Mouse (Mus musculus) neural tube, embryonic 13.5 days (tissue): ENCODE data around the gene Cyb561d2. TPM values are rescaled to one million over a fixed set of nuclear protein-coding genes. Genes with fewer than 3 reads are reported as not detected.

Source experiments
- ATAC-seq: fragments of 200-750 bp; cut with Nextera tagmentation; 2 replicates; pipeline ENCODE4 v1.8.0; 2017; ENCODE audit warnings: low read depth, mild to moderate bottlenecking, moderate TSS enrichment, moderate library complexity
- H3K27ac ChIP-seq: fragments of 300-500 bp; sonication (generic); replicated peaks from 2 replicates; pipeline ENCODE4 v1.5.1; 2015; ENCODE audit warnings: moderate library complexity, mild to moderate bottlenecking, inconsistent platforms
- H3K27me3 ChIP-seq: fragments of 300-500 bp; sonication (generic); 2 replicates; pipeline ENCODE4 v1.6.1; 2015; ENCODE audit warnings: mild to moderate bottlenecking, inconsistent platforms
- H3K36me3 ChIP-seq: fragments of 300-500 bp; sonication (generic); 2 replicates; pipeline ENCODE4 v1.6.1; 2015; ENCODE audit warnings: mild to moderate bottlenecking, inconsistent platforms
- H3K4me1 ChIP-seq: fragments of 300-500 bp; sonication (generic); replicated peaks from 2 replicates; pipeline ENCODE4 v1.6.1; 2015; ENCODE audit warnings: inconsistent platforms
- H3K4me2 ChIP-seq: fragments of 300-500 bp; sonication (generic); 2 replicates; pipeline ENCODE4 v1.6.1; 2015; ENCODE audit warnings: inconsistent platforms, mild to moderate bottlenecking, moderate library complexity
- H3K4me3 ChIP-seq: fragments of 300-500 bp; sonication (generic); 2 replicates; pipeline ENCODE4 v1.5.1; 2015; ENCODE audit warnings: mild to moderate bottlenecking, inconsistent platforms
- H3K9ac ChIP-seq: fragments of 300-500 bp; sonication (generic); 2 replicates; pipeline ENCODE4 v1.6.1; 2015; ENCODE audit warnings: moderate library complexity, mild to moderate bottlenecking, inconsistent platforms
- H3K9me3 ChIP-seq: fragments of 300-500 bp; sonication (generic); 2 replicates; pipeline ENCODE4 v1.6.1; 2016; ENCODE audit warnings: inconsistent platforms
- WGBS: fragments of 180-500 bp; shearing (Covaris S2); methylation state at CpG from one replicate; pipeline ENCODE4 v1.1.7; 2015; 5-methylcytosine and 5-hydroxymethylcytosine counted together
- polyA plus RNA-seq: library from polyadenylated mRNA; unstranded; fragments of >200 nt; fragmentation: Nextera tagmentation; extraction: Ambion mirVana; gene quantifications from 2 replicates; pipeline ENCODE4 v1.2.1, GENCODE M21; 2015

The Cyb561d2 gene
- polyA plus RNA-seq, 1 experiment from 2014 or later: 40.1 TPM

- peaks cover 45% of the 10 kb centered on the region for H3K27me3 ChIP-seq
- peak overlapping the region; percentile 97 for H3K4me2 ChIP-seq
- no peaks in the 10 kb centered on the region for H3K9me3 ChIP-seq
- peaks cover 18% of the 10 kb centered on the region for H3K36me3 ChIP-seq
- ATAC-seq: peak; percentile 80
- H3K4me3 ChIP-seq: peak overlapping the region; percentile 80
- 4% methylated on average over 37 of the region's 37 CpGs for WGBS
- peak overlapping the region; percentile 84 for H3K27ac ChIP-seq
- peak overlapping the region; percentile 81 for H3K9ac ChIP-seq
- peaks cover 54% of the 10 kb centered on the region for H3K4me1 ChIP-seq
Measured at GRCm38 (mm10) chr9:107553541-107554318, 11.7 kb upstream of the Cyb561d2 start.

DNA sequence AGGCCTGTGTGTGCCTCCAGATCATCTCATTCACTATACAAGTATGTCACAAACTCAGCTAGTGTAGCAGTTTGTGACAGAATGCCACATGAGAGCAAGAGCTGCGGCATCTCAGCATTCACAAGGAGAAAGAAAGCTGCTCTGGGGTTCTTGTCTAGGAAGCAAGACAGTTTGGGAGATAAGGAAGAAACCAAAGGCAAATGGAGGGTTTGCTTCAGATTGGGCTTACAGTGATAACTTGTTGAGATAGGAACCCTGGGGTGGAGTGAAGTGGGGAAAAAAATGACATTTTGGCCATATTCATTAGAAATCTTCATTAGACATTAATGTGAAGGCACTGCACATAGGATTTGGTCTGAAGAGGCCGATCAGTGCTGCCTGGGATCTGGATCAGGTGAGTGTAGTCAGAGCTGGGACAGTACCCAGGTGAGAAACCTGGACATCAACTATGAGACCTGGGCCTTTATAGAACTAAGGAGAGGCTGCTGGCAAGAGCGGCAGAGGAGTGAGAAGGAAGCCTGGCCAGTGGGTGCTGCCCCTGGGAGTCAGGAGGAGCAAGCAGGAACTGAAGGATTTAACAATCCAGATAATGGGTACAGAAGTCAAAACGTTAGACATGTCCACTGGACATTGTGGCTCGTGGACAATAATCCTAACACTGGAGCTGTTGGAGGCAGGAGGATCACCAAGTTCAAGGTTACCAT lies 10.8 kb upstream of the Cyb561d2 start:
- Histone ChIP-seq H3K27me3 (peaks cover 53% of the 10 kb centered on the region), H3K4me1 (peaks cover 54% of the 10 kb centered on the region), H3K4me3 (peak overlapping the region; percentile 80), H3K27ac (no peak overlapping the region), H3K9me3 (no peaks in the 10 kb centered on the region), H3K4me2 (peak overlapping the region; percentile 97), H3K9ac (peak overlapping the region; percentile 81; the same call in 1 of the 2 replicates), H3K36me3 (peaks cover 9% of the 10 kb centered on the region)
- whole genome bisulfite sequencing: 75% methylated on average over 5 of the region's 5 CpGs
- ATAC-seq: no peak

GRCm38 (mm10) chr9:107551890-107552355 lies 9.9 kb upstream of the Cyb561d2 start:
- WGBS: 8% methylated on average over 8 of the region's 8 CpGs
- H3K4me2 ChIP-seq: peak overlapping the region; percentile 97
- H3K9me3 ChIP-seq: no peaks in the 10 kb centered on the region
- H3K4me3 ChIP-seq: peak overlapping the region; percentile 36
- peaks cover 56% of the 10 kb centered on the region for H3K27me3 ChIP-seq
- H3K27ac ChIP-seq: 0 out of 2 replicates have a peak overlapping the region, but pooled peaks have one; percentile 28
- peak overlapping the region; percentile 68 for H3K9ac ChIP-seq
- H3K36me3 ChIP-seq: peaks cover under 1% of the 10 kb centered on the region; the same call in 1 of the 2 replicates
- no peak for ATAC-seq
- peaks cover 61% of the 10 kb centered on the region for H3K4me1 ChIP-seq

GRCm38 (mm10) chr9:107551117-107551889 lies 9.3 kb upstream of the Cyb561d2 start, which contains the start of gene Rassf1:
Gene Rassf1, plus strand, starts transcription at chr9:107551555.
- Histone ChIP-seq H3K4me2 (peak within 1 kb of the TSS; percentile 97), H3K9ac (peak within 1 kb of the TSS; percentile 68), H3K27ac (0 out of 2 replicates have a peak within 1 kb of the TSS, but pooled peaks have one; percentile 28), H3K27me3 (peaks cover 56% of the 10 kb centered on the region), H3K9me3 (no peaks in the 10 kb centered on the region), H3K36me3 (no peaks in the 10 kb centered on the region), H3K4me1 (peaks cover 61% of the 10 kb centered on the region), H3K4me3 (peak within 1 kb of the TSS; percentile 36)
- ATAC-seq: no peak
- 1% methylated on average over 63 of the region's 63 CpGs for WGBS

- H3K4me3 ChIP-seq: peak overlapping the region; percentile 36
- 26% methylated on average over 23 of the region's 23 CpGs for WGBS
- ATAC-seq: no peak
- H3K27ac ChIP-seq: no peak overlapping the region
- H3K27me3 ChIP-seq: peaks cover 56% of the 10 kb centered on the region
- H3K9me3 ChIP-seq: no peaks in the 10 kb centered on the region
- peaks cover 61% of the 10 kb centered on the region for H3K4me1 ChIP-seq
- H3K9ac ChIP-seq: no peak overlapping the region
- no peaks in the 10 kb centered on the region for H3K36me3 ChIP-seq
- H3K4me2 ChIP-seq: peak overlapping the region; percentile 97
Measured at GRCm38 (mm10) chr9:107550491-107551116, 8.6 kb upstream of the Cyb561d2 start.

GRCm38 (mm10) chr9:107549297-107550074 lies 7.5 kb upstream of the Cyb561d2 start:
- peaks cover 9% of the 10 kb centered on the region for H3K36me3 ChIP-seq
- H3K4me3 ChIP-seq: no peak overlapping the region
- WGBS: 84% methylated on average over 20 of the region's 20 CpGs
- peaks cover 56% of the 10 kb centered on the region for H3K27me3 ChIP-seq
- H3K27ac ChIP-seq: no peak overlapping the region
- ATAC-seq: no peak
- H3K9me3 ChIP-seq: no peaks in the 10 kb centered on the region
- H3K4me1 ChIP-seq: peaks cover 59% of the 10 kb centered on the region
- no peak overlapping the region for H3K9ac ChIP-seq
- no peak overlapping the region for H3K4me2 ChIP-seq

GRCm38 (mm10) chr9:107548820-107549219 lies 6.8 kb upstream of the Cyb561d2 start:
- Histone ChIP-seq H3K36me3 (peaks cover 15% of the 10 kb centered on the region), H3K4me2 (no peak overlapping the region), H3K4me3 (no peak overlapping the region), H3K27me3 (peaks cover 56% of the 10 kb centered on the region), H3K4me1 (peaks cover 58% of the 10 kb centered on the region), H3K27ac (no peak overlapping the region), H3K9me3 (no peaks in the 10 kb centered on the region), H3K9ac (no peak overlapping the region)
- ATAC-seq: no peak
- WGBS: 89% methylated on average over 10 of the region's 10 CpGs

DNA sequence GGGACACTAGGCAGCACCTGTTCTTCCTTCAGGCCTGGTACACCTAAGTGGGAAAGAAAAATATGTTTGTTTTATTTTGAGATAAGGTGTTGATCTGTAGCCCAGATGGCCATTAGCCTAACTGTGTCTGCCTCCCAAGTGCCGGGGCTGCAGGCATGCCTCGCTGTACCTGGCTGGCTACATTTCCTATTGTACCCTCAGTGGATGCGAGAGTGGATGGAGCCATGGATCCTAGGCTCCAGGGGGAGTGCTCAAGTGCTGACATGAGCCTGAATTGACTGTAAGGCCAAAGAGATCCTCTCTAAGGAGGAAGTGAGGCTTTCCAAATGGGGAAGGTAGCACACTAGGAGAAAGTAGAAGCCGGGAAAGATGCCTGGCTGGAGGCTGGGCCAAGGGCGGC lies 6.0 kb upstream of the Cyb561d2 start:
- no peaks in the 10 kb centered on the region for H3K9me3 ChIP-seq
- 77% methylated on average over 5 of the region's 5 CpGs for WGBS
- H3K4me3 ChIP-seq: no peak overlapping the region
- ATAC-seq: no peak
- no peak overlapping the region for H3K27ac ChIP-seq
- H3K36me3 ChIP-seq: peaks cover 20% of the 10 kb centered on the region
- peaks cover 54% of the 10 kb centered on the region for H3K27me3 ChIP-seq
- H3K4me2 ChIP-seq: no peak overlapping the region
- H3K9ac ChIP-seq: no peak overlapping the region
- H3K4me1 ChIP-seq: peaks cover 55% of the 10 kb centered on the region

- ATAC-seq: peak; percentile 56; the same call in 1 of the 2 replicates
- peaks cover 57% of the 10 kb centered on the region for H3K4me1 ChIP-seq
- H3K36me3 ChIP-seq: peaks cover 20% of the 10 kb centered on the region
- WGBS: 1% methylated on average over 20 of the region's 20 CpGs
- H3K9me3 ChIP-seq: no peaks in the 10 kb centered on the region
- H3K4me2 ChIP-seq: peak within 1 kb of the TSS; percentile 52
- peak within 1 kb of the TSS; percentile 53; the same call in 1 of the 2 replicates for H3K9ac ChIP-seq
- peaks cover 44% of the 10 kb centered on the region for H3K27me3 ChIP-seq
- H3K27ac ChIP-seq: peak within 1 kb of the TSS; percentile 69
- peak within 1 kb of the TSS; percentile 19 for H3K4me3 ChIP-seq
Measured at GRCm38 (mm10) chr9:107547026-107547425, 5.0 kb upstream of the Cyb561d2 start, which contains the start of gene Zmynd10. Gene Zmynd10, plus strand, starts transcription at chr9:107547298.

GRCm38 (mm10) chr9:107545602-107546001 lies 3.6 kb upstream of the Cyb561d2 start:
- H3K27ac ChIP-seq: no peak overlapping the region
- peaks cover 52% of the 10 kb centered on the region for H3K4me1 ChIP-seq
- peaks cover 30% of the 10 kb centered on the region for H3K27me3 ChIP-seq
- H3K4me3 ChIP-seq: no peak overlapping the region
- H3K9me3 ChIP-seq: no peaks in the 10 kb centered on the region
- no peak for ATAC-seq
- 6% methylated on average over 3 of the region's 3 CpGs for WGBS
- H3K36me3 ChIP-seq: peaks cover 20% of the 10 kb centered on the region
- H3K4me2 ChIP-seq: no peak overlapping the region
- H3K9ac ChIP-seq: no peak overlapping the region
